Mouse (Mus musculus) midbrain, embryonic 16.5 days (tissue): ENCODE results near the gene Rtn1. TPM values are rescaled to one million over a fixed set of nuclear protein-coding genes. Genes with fewer than 3 reads are reported as not detected.
A peak's percentile ranks its signal among the peaks of the same experiment; 100 is the strongest.

ENCODE experiments used
- ATAC-seq: fragments of 200-750 bp; cut with Nextera tagmentation; 2 replicates; pipeline ENCODE4 v1.8.0; 2017; ENCODE audit warnings: moderate TSS enrichment
- H3K27ac ChIP-seq: fragments of 300-500 bp; sonication (generic); 2 replicates; pipeline ENCODE4 v1.5.1; 2014; ENCODE audit warnings: mild to moderate bottlenecking, low read length, mixed read lengths
- H3K27me3 ChIP-seq: fragments of 300-500 bp; sonication (generic); 2 replicates; pipeline ENCODE4 v1.6.1; 2014; ENCODE audit warnings: low read depth, low read length, mixed read lengths; ENCODE audit not compliant: control insufficient read depth, insufficient read depth
- H3K36me3 ChIP-seq: fragments of 300-500 bp; sonication (generic); 2 replicates; pipeline ENCODE4 v1.6.1; 2014; ENCODE audit warnings: mild to moderate bottlenecking, low read length, moderate library complexity, mixed read lengths; ENCODE audit not compliant: control insufficient read depth, insufficient read depth
- H3K4me1 ChIP-seq: fragments of 300-500 bp; sonication (generic); 2 replicates; pipeline ENCODE4 v1.6.1; 2014; ENCODE audit warnings: mild to moderate bottlenecking, low read length, mixed read lengths; ENCODE audit not compliant: control insufficient read depth, insufficient read depth
- H3K4me2 ChIP-seq: fragments of 300-500 bp; sonication (generic); 2 replicates; pipeline ENCODE4 v1.6.1; 2014; ENCODE audit warnings: mild to moderate bottlenecking, low read length, mixed read lengths
- H3K4me3 ChIP-seq: fragments of 300-500 bp; sonication (generic); 2 replicates; pipeline ENCODE4 v1.5.1; 2014; ENCODE audit warnings: low read depth, mild to moderate bottlenecking, low read length, moderate library complexity, mixed read lengths
- H3K9ac ChIP-seq: fragments of 300-500 bp; sonication (generic); 2 replicates; pipeline ENCODE4 v1.6.1; 2014; ENCODE audit warnings: low read depth, low read length, mixed read lengths
- H3K9me3 ChIP-seq: fragments of 300-500 bp; sonication (generic); replicated peaks from 2 replicates; pipeline ENCODE4 v1.6.1; 2014; ENCODE audit warnings: mild to moderate bottlenecking, low read length, mixed read lengths; ENCODE audit not compliant: control insufficient read depth, poor library complexity, severe bottlenecking
- WGBS: fragments of 180-500 bp; shearing (Covaris S2); extraction: QIAGEN DNeasy Blood & Tissue Kit; methylation state at CpG from one replicate; pipeline ENCODE4 v1.1.7; 2014; 5-methylcytosine and 5-hydroxymethylcytosine counted together
- polyA plus RNA-seq: library from polyadenylated mRNA; unstranded; fragments of >200 nt; fragmentation: Nextera tagmentation; extraction: Ambion mirVana; gene quantifications from 2 replicates; pipeline ENCODE4 v1.2.1, GENCODE M21; 2015

Rtn1 gene
- polyA plus RNA-seq, 1 experiment from 2014 or later = 3,475 TPM

DNA sequence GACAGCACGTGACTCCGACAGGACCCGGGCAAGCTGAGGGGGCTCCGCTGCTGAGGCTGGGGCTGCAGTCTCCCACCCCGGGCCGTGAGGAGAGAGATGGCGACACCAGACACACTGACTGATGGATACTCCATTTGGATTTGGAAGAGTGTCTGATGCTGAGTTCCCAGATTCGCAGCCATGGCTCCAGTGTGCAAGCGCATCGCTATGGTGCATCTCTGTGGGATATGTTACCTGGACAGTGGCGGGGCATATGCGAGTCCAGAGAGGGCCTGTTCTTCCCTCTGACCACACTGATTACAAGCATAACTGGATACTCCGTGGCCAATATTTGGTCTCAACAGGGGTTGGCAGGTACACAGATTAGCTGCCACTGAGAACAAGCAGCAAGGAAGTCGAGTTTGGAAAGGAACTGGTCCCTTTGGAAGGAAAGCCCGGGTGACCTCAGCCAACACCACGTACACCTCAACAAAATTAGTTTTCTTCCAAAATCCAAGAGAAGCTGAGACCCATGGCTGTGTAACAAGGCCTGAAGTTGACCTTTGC lies 185.2 kb downstream of the Rtn1 start:
- Histone ChIP-seq H3K4me2 (no peak overlapping the region), H3K9me3 (no peaks in the 10 kb centered on the region), H3K27me3 (no peaks in the 10 kb centered on the region), H3K27ac (no peak overlapping the region), H3K4me1 (peaks cover 14% of the 10 kb centered on the region), H3K36me3 (peaks cover 23% of the 10 kb centered on the region), H3K4me3 (no peak overlapping the region), H3K9ac (no peak overlapping the region)
- WGBS = 96% methylated on average over 16 of the region's 16 CpGs
- no peak for ATAC-seq

DNA sequence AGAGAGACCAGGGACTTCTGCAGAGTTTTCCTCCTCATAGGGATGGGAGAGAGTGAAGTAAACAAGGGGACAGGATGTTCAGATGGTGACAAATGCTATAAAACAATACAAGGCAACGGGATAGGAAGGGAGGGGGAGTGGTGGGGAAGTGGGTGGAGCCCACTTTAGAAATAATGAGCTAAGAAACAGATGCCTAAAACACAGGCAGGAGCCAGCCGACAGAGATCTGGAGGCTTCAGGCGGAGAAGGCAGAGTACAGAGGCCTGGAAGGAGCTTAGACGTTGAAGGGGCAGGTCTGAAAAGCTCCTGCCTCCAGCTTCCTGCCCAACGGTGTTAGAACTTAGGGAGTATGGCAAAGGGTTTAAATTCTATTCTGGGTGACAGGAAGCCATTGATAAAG lies 195.3 kb downstream of the Rtn1 start:
- Histone ChIP-seq H3K4me2 (no peak overlapping the region), H3K27me3 (no peaks in the 10 kb centered on the region), H3K36me3 (peaks cover 79% of the 10 kb centered on the region), H3K4me1 (no peaks in the 10 kb centered on the region), H3K9ac (no peak overlapping the region), H3K4me3 (no peak overlapping the region), H3K27ac (no peak overlapping the region), H3K9me3 (no peaks in the 10 kb centered on the region)
- 70% methylated on average over 5 of the region's 5 CpGs for WGBS
- no peak for ATAC-seq

DNA sequence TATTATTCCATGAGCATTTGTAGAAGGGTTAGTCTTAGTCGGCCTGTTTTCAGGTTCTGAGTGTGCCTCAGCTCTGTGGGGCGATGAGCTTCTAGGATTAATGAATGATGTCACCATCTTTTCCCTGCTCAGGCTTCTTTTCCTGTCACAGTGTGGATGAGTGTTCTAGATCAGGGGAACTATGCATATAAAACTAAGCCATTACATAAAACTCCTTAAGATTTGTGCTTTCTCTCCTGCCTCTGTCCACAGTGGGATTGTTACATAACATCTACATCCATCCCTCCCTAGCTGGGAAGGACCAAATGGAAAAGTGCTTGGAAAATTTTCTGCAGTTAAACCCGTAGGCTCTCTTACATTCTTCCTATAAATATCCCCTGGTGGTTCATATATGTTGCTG lies 208.0 kb downstream of the Rtn1 start:
- Histone ChIP-seq H3K9me3 (no peaks in the 10 kb centered on the region), H3K4me2 (no peak overlapping the region), H3K36me3 (0 out of 2 replicates have a peak, but pooled peaks cover 4% of the 10 kb centered on the region), H3K27ac (no peak overlapping the region), H3K4me1 (no peaks in the 10 kb centered on the region), H3K27me3 (no peaks in the 10 kb centered on the region), H3K9ac (no peak overlapping the region), H3K4me3 (no peak overlapping the region)
- no peak for ATAC-seq
- WGBS = 86% methylated on average over 3 of the region's 3 CpGs

DNA sequence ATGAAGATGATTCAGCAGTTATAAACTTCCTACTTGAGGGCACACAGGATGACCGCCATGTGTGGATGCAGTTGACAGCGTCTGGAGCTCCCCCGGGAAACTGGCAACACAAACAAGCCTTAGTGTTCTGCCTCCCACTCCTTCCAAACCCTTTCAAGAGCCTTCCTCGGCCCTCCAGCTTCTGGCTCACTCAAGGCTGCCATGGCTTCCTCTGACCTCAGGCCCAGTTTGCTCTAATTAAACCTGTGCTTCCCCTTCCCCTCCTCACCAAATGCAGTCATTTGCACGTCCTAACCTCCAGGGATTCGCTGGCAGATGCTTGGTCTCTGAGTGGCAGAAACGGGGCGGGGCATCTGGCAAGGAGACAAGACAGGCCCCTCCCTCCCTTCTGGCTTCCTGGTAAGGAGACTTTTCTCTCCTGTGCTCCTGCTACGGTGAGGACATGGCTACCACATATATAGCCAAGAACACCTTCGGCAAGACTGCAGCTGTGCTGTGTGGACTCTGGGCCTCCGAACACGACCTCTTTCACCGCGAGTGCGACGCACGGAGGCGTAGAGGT lies 210.8 kb downstream of the Rtn1 start:
- Histone ChIP-seq H3K9ac (no peak overlapping the region), H3K27me3 (no peaks in the 10 kb centered on the region), H3K9me3 (no peaks in the 10 kb centered on the region), H3K36me3 (0 out of 2 replicates have a peak, but pooled peaks cover 4% of the 10 kb centered on the region), H3K27ac (no peak overlapping the region), H3K4me3 (no peak overlapping the region), H3K4me2 (no peak overlapping the region), H3K4me1 (no peaks in the 10 kb centered on the region)
- WGBS = 61% methylated on average over 18 of the region's 18 CpGs
- ATAC-seq = peak; percentile 64; the same call in 1 of the 2 replicates

DNA sequence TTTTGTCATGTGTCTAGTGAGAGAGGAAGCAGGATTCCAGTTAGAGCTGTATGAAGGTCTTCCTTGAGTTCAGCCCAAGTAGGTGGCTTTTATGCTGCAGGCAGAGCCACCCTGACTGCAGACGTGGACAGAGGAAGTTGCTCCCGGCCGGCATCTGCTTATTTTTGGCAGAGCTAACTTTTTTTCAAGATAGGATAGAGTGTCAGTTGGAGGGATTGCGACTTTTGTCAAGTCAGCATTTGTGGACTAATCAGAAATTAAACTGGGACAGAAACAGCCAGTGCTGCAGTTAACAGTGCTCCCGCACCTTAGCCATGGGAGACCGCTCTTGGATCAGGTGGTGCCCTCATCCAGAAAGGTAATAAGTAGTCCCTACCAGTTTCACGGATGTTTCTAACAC lies 211.4 kb downstream of the Rtn1 start:
- no peak overlapping the region for H3K9ac ChIP-seq
- WGBS = 81% methylated on average over 7 of the region's 7 CpGs
- H3K27ac ChIP-seq = no peak overlapping the region

DNA sequence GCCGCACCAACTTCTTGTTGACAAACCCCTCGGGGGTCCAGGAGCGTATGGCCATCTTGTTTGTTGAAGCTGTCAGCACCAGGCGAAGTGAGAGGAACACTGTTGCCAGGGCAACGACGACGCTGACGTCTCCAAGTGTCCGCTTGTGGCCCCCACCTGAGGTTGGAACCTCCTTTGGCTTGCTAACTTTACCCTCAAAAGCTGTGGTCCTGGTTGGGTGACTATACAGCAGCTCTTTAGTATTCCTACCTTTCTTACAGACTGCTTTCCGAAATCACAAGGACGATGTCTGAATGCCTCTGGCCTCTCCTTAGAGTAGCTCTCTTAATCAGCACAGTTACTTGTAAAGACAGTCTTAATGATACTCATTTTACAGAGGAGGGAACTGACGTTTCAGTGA lies 223.9 kb downstream of the Rtn1 start, which contains the start of gene Ccdc175:
TSS of gene Ccdc175 (minus strand) at position 101 of the 400 bp plus-strand sequence.
- H3K4me2 ChIP-seq = no peak within 1 kb of the TSS
- no peak within 1 kb of the TSS for H3K9ac ChIP-seq
- no peak within 1 kb of the TSS for H3K4me3 ChIP-seq
- ATAC-seq = no peak
- H3K9me3 ChIP-seq = no peaks in the 10 kb centered on the region
- H3K4me1 ChIP-seq = no peaks in the 10 kb centered on the region
- no peaks in the 10 kb centered on the region for H3K36me3 ChIP-seq
- H3K27me3 ChIP-seq = no peaks in the 10 kb centered on the region
- H3K27ac ChIP-seq = no peak within 1 kb of the TSS
- WGBS = 81% methylated on average over 12 of the region's 12 CpGs

More for the DNA sequence above, 211.4 kb downstream of the Rtn1 start:
- ATAC-seq = no peak
- H3K4me3 ChIP-seq = no peak overlapping the region
- H3K9me3 ChIP-seq = no peaks in the 10 kb centered on the region
- H3K36me3 ChIP-seq = 0 out of 2 replicates have a peak, but pooled peaks cover under 1% of the 10 kb centered on the region
- no peaks in the 10 kb centered on the region for H3K4me1 ChIP-seq
- H3K27me3 ChIP-seq = no peaks in the 10 kb centered on the region
- no peak overlapping the region for H3K4me2 ChIP-seq

DNA sequence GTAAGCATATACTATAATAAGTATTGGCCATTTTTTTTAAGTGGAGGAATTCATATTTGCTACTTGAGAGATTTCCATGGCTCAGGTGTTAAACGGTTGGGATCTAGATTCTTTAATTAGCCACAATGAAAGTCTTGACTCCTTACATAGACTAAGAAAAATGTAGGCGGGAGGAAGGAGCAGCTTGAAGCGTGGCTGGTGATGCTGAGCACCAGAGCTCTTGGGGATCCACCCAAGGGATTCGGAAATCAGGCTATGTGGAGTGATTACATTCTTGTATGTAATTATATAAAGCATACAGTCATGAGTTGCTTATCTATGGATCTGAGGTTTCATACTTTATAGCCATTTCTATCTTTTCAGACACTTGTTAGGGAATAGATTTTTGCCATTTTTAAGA lies 229.3 kb downstream of the Rtn1 start:
- Histone ChIP-seq H3K36me3 (no peaks in the 10 kb centered on the region), H3K9ac (no peak overlapping the region), H3K27me3 (no peaks in the 10 kb centered on the region), H3K4me2 (no peak overlapping the region), H3K4me1 (no peaks in the 10 kb centered on the region), H3K4me3 (no peak overlapping the region), H3K9me3 (no peaks in the 10 kb centered on the region), H3K27ac (no peak overlapping the region)
- ATAC-seq = no peak
- WGBS = 80% methylated on average over 4 of the region's 4 CpGs

DNA sequence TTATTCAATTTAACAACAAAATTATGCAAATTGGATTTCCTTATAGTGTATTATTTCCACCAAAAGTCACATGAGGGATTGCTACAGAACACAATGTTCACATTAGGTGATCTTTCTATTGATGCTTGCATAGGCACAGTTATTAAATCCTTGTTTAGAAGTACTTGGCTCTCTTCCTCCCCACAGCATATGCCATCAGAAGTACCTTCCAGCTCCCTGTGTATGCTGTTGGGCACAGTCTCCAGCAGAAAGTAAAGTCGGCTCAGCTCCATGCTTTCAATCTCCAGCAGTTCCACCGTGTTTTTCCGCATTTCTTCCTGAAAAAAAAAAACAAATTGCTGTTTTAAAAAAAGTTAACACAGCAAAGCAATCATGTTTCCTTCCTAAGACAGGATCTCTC lies 230.5 kb downstream of the Rtn1 start:
- Histone ChIP-seq H3K9me3 (no peaks in the 10 kb centered on the region), H3K27me3 (no peaks in the 10 kb centered on the region), H3K27ac (no peak overlapping the region), H3K4me2 (no peak overlapping the region), H3K4me1 (no peaks in the 10 kb centered on the region), H3K4me3 (no peak overlapping the region), H3K36me3 (no peaks in the 10 kb centered on the region), H3K9ac (no peak overlapping the region)
- 90% methylated on average over 3 of the region's 3 CpGs for WGBS
- no peak for ATAC-seq
